Mouse (Mus musculus) olfactory bulb, adult 2 months (tissue): ENCODE measurements around the gene Itga2. TPM values are rescaled to one million over a fixed set of nuclear protein-coding genes. Genes with fewer than 3 reads are reported as not detected.

Experiments
- H3K27ac ChIP-seq: fragments of 200-500 bp; 2 replicates; pipeline ENCODE4 v1.5.1; 2012; ENCODE audit warnings: low read depth, low read length; ENCODE audit not compliant: insufficient read depth
- H3K4me1 ChIP-seq: fragments of 200-500 bp; 2 replicates; pipeline ENCODE4 v1.6.1; 2012; ENCODE audit warnings: low read length; ENCODE audit not compliant: control insufficient read depth, insufficient read depth
- H3K4me3 ChIP-seq: fragments of 200-500 bp; 2 replicates; pipeline ENCODE4 v1.5.1; 2012; ENCODE audit warnings: mild to moderate bottlenecking, low read depth, low read length, moderate library complexity; ENCODE audit not compliant: insufficient read depth
- CTCF ChIP-seq: fragments of 200-500 bp; IDR thresholded peaks from 2 replicates; pipeline ENCODE4 v1.5.1; 2012; ENCODE audit warnings: low read depth, mild to moderate bottlenecking, low read length, moderate library complexity; ENCODE audit not compliant: insufficient read depth
- POLR2A ChIP-seq: fragments of 200-500 bp; IDR thresholded peaks from 2 replicates; pipeline ENCODE4 v1.6.1; 2012; ENCODE audit warnings: mild to moderate bottlenecking, low read depth, low read length, moderate library complexity; ENCODE audit not compliant: insufficient read depth
- WGBS: fragments of 180-500 bp; shearing (Covaris S2); methylation state at CpG from one replicate; pipeline ENCODE4 v1.1.7; 2018; 5-methylcytosine and 5-hydroxymethylcytosine counted together
- polyA plus RNA-seq: library from polyadenylated mRNA; stranded (reverse); fragments of >200 nt; gene quantifications from 2 replicates; pipeline ENCODE4 v1.2.4, GENCODE M21; 2012; ENCODE audit warnings: low replicate concordance; ENCODE audit not compliant: missing spikeins, insufficient read depth, insufficient read length

The Itga2 gene
- not detected in 2 replicates for polyA plus RNA-seq

DNA sequence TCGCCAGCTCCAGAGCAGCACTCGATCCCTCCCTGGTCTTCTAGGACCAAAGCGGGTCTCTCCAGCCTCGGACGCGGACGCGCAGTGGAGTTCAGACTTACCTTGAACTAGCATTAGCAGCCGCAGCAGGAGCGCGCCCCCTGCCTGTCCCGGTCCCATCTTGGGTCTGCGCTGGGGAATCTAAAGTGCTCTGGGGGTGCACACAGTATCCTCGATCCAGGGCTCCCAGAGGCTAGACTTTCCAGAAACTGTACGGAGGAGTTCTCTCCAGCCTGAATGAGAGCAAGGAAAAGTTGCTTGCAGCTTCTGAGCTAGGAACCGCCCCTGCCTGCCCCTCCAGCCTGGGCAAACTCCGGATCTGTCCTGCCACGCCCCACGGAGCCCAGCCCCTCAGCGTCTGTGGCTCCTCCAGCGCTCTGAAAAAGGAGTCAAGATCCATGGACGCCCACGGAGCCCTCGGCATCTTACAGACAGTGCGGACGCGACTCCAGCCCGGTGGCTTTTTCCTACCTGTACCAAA lies at the start of gene Itga2:
Gene Itga2 (minus strand): TSS at position 326 of the 520 bp plus-strand sequence.
- Histone ChIP-seq H3K4me3 (peak within 1 kb of the TSS; percentile 26), H3K27ac (no peak within 1 kb of the TSS), H3K4me1 (peaks cover 10% of the 10 kb centered on the region)
- TF ChIP-seq POLR2A (no peak), CTCF (no peak)
- WGBS: 3% methylated on average over 28 of the region's 28 CpGs

DNA sequence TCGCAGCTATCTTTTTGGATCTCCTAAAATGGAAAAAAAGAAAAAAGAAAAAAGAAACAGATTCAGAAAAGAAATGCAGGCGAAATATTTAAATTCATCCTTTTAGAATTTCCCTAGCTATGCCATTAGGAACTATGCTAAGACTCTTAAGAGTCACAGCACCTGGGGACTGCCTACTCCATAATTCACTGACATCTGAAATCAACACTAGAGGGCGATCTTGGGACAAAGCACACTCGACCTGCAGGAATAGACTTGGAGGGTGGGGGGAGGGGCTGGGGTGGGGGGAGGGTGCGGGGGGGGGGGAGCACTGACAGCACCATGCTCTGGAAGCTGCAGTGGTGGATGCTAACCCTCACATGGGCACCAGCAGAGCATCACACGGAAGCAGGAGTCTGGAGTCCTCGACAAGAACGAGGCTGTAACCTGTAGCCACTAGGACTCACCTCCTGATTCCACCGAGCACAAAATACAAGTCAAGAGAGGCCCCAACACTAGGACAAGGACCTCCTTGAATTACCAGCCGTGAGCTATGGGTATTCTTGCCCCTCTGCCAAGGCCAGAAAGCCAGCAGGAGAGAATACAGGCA lies 49.0 kb upstream of the Itga2 start:
- no peaks in the 10 kb centered on the region for H3K4me1 ChIP-seq
- H3K4me3 ChIP-seq: no peak overlapping the region
- WGBS: 52% methylated on average over 10 of the region's 10 CpGs
- TF ChIP-seq CTCF (no peak), POLR2A (no peak)
- H3K27ac ChIP-seq: no peak overlapping the region

DNA sequence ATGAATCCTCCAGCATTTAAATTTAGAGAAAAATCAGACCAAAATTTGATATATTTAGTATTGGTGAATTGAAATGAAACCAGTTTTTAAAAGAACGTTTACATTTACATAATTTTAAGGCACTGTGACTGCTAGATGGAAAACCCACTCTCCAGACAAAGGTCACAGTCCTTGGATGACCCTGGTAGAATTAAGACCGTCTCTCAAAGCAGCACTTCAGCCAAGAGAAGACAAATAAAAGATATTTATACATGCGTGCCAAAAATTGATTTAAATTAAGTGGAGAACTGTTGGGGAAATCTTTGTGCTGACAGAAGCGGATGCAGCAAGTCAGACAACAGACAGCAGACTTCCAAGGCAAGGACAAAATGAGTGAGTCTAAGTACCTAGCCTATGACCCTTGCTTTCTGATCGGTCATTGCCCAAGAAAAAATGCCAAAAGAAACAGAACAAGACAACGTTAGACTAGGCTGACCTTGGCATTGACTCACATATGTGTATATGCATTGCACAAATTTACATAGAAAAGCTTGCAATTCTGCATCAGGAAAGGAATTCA lies 42.7 kb upstream of the Itga2 start:
- Histone ChIP-seq H3K4me3 (no peak overlapping the region), H3K27ac (no peak overlapping the region), H3K4me1 (no peaks in the 10 kb centered on the region)
- 80% methylated on average over 6 of the region's 6 CpGs for WGBS
- no peak for TF ChIP-seq POLR2A
- TF ChIP-seq CTCF: no peak

GRCm38 (mm10) chr13:114971905-114972304 lies 40.0 kb upstream of the Itga2 start:
- H3K27ac ChIP-seq: no peak overlapping the region
- H3K4me3 ChIP-seq: no peak overlapping the region
- H3K4me1 ChIP-seq: no peaks in the 10 kb centered on the region
- 95% methylated on average over 3 of the region's 3 CpGs for WGBS
- TF ChIP-seq POLR2A (no peak), CTCF (no peak)

- Histone ChIP-seq H3K27ac (no peak overlapping the region), H3K4me1 (no peaks in the 10 kb centered on the region), H3K4me3 (no peak overlapping the region)
- TF ChIP-seq POLR2A: no peak
- TF ChIP-seq CTCF: no peak
- WGBS: 18% methylated on average over 2 of the region's 2 CpGs
These were observed 32.3 kb upstream of the Itga2 start for GRCm38 (mm10) chr13:114964233-114964632.

- TF ChIP-seq CTCF (no peak), POLR2A (no peak)
- no peak overlapping the region for H3K27ac ChIP-seq
- no peaks in the 10 kb centered on the region for H3K4me1 ChIP-seq
- no peak overlapping the region for H3K4me3 ChIP-seq
These were observed 22.6 kb upstream of the Itga2 start for GRCm38 (mm10) chr13:114954516-114954915.

DNA sequence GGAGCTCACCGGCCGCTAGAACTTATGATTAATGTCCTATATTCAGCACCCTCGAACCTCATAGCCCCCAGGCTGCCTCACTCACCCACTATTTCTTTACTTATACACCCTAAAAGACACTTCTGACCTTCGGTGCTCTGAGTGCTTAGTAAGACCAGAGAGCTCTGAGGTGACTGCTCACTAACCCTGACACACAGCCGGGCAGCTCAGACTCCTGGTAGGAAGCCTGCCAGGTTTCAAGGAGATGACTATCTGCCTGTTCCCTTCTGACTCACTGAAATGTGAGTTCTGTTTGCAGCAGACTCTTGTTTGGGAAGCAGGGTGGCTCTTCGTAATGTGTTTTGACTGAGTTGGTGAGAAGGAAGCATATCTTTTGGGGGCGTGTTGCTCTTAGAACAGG lies 1.6 kb upstream of the Itga2 start:
- TF ChIP-seq POLR2A (no peak), CTCF (no peak)
- WGBS: 90% methylated on average over 7 of the region's 7 CpGs
- Histone ChIP-seq H3K4me3 (no peak overlapping the region), H3K27ac (no peak overlapping the region), H3K4me1 (peaks cover 10% of the 10 kb centered on the region)

GRCm38 (mm10) chr13:114930996-114931649 lies 777 bp downstream of the Itga2 start:
- 2% methylated on average over 10 of the region's 10 CpGs for WGBS
- H3K4me1 ChIP-seq: peaks cover 10% of the 10 kb centered on the region
- no peak overlapping the region for H3K27ac ChIP-seq
- H3K4me3 ChIP-seq: peak overlapping the region; percentile 26; the same call in 1 of the 2 replicates
- TF ChIP-seq CTCF (no peak), POLR2A (no peak)

- TF ChIP-seq CTCF: no peak
- TF ChIP-seq POLR2A: no peak
- Histone ChIP-seq H3K4me1 (no peaks in the 10 kb centered on the region), H3K27ac (no peak overlapping the region), H3K4me3 (no peak overlapping the region)
- WGBS: 83% methylated on average over 1 of the region's 1 CpGs
These were observed 7.1 kb downstream of the Itga2 start for GRCm38 (mm10) chr13:114924785-114925184.
